Mouse (Mus musculus): ENCODE results near the gene Abhd17c.

- TF ChIP-seq CTCF (IDR thresholded peaks at IDR 0.05; ENCODE audit: control insufficient read depth, insufficient read depth, insufficient replicate concordance, low read depth, low read length) (no peak), POLR2A (IDR thresholded peaks at IDR 0.05; ENCODE audit: control insufficient read depth, low read depth, low read length) (no peak)
Observed at GRCm38 (mm10) chr7:84106942-84107341, 44.8 kb downstream of the Abhd17c start.
